Mouse (Mus musculus) adipocyte (in vitro differentiated cells): ENCODE results near the gene Usp28.
"Not testable (repeated sequence)": the region's sequence is repeated elsewhere in the genome, so short reads cannot be mapped to it uniquely, and the experiment has no call there.

Experiments
- DNase-seq: peaks from one replicate; pipeline ENCODE4 v3.0.0-alpha.2; 2016; ENCODE audit warnings: low spot score

The Usp28 gene

DNA sequence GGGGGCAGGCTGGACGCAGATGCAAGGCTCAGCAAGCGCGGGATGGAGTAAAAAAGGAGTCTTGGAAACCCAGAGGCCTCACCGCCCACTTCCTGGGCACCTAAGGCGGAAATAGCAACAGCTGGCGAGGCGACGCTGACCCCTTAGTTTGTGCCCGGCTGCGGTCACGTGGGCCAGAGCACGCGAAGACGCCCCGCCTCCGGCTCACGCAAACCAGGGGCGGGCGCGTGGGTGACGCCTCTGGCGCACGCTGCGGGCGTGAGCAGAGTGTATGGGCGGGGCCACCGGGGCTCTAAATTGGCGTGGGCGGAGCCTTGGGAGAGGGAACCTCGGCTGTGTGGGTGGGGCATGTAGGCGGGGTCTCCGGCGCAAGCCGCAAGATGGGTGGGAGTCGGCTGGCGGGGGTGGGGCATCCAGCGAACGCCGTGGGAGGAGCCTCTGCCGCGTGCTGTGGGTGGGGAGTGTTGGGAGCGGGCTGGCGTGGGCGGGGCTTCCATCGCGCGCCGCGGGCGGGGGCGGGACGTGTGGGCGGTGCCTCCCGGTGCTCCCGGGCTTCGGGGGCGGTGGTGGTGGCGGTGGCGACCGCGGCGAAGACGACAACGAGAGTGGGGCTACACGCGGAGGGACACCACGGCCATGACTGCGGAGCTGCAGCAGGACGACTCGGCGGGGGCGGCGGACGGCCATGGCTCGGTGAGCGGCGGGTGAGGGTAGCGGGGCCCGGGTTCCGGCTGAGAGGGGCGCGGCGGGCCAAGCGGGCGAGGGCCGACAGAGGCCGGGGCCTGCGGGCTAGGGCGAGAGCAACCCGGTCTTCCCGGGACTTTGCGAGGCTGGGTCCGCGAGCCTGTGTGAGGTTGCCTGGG lies at the start of gene Usp28:
TSS of gene Usp28 (plus strand) at position 531 of the 863 bp plus-strand sequence.
- peak; percentile 99 for DNase-seq

GRCm38 (mm10) chr9:48942349-48942748 lies 42.8 kb upstream of the Usp28 start:
- no peak for DNase-seq

- no peak for DNase-seq
Measured at GRCm38 (mm10) chr9:48947565-48947964, 37.6 kb upstream of the Usp28 start.

DNA sequence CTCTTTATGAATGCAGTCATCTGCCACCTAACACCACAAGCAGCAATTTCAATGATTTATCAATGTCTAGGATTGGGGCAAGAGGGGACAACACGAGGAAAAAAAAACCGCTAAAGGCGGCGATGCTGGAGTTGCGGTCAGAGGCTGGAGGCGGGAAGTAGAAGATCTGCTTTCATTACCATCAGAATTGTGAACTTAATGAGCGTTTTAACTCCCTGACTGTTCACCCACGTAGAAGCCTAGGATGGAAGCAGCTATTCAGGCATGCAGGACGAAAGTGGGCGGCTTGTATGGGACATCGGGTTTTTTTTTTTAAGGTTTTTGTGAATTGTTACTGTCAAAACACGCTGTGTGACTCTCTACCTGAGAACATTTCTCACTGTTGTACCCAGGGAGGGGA lies 23.9 kb upstream of the Usp28 start:
- no peak for DNase-seq

GRCm38 (mm10) chr9:48962131-48962530 lies 23.0 kb upstream of the Usp28 start:
- no peak for DNase-seq

GRCm38 (mm10) chr9:48964587-48965040 lies 20.6 kb upstream of the Usp28 start, which contains the start of gene Htr3b:
Gene Htr3b (minus strand): TSS chr9:48964990.
- DNase-seq, result no peak

- DNase-seq, result peak; percentile 72
Measured at GRCm38 (mm10) chr9:48972494-48972893, 12.7 kb upstream of the Usp28 start.

- no peak for DNase-seq
Measured at GRCm38 (mm10) chr9:48976661-48977355, 8.4 kb upstream of the Usp28 start.

GRCm38 (mm10) chr9:48980371-48980770 lies 4.8 kb upstream of the Usp28 start:
- no peak for DNase-seq

DNA sequence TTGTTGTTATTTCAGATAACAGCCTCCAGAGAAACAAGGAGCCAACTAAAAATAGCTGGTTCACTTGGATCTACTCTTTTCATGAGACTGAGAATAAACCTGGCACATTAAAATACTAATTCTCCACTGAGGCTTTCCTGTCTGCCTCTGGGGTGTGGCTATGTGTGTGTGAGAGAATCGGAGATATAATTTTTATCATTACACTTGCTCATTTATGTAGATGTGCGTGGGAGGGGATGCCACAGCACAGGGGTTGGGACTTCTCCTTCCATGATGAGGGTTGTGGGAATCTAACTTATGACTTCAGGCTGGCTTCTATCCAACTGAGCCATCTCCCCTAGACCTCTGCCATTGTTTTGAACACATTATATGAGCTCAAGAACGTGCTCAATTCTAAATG lies 4.4 kb upstream of the Usp28 start:
- DNase-seq, result no peak

DNA sequence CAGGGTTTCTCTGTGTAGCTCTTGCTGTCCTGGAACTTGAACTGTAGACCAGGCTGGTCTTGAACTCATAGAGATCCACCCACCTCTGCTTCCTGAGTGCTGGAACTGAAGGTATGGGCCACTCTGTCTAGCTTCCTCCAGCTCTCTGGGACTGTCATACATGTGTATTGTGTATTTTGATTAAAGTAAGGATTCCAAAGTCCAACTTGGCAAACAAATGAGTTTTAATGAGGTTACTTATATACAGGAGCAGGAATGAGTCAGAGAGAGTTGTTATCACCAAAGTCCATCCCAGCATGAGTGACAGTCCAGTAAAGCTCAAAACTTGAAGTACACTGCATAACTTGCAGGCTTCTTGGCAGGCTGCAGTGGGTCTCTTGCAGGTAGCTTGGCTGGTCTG lies 3.3 kb upstream of the Usp28 start:
- DNase-seq, result no peak

GRCm38 (mm10) chr9:48983801-48984200 lies 1.4 kb upstream of the Usp28 start:
- DNase-seq, result not testable (repeated sequence)

GRCm38 (mm10) chr9:48984320-48984844 lies 793 bp upstream of the Usp28 start:
- peak; percentile 72 for DNase-seq

DNA sequence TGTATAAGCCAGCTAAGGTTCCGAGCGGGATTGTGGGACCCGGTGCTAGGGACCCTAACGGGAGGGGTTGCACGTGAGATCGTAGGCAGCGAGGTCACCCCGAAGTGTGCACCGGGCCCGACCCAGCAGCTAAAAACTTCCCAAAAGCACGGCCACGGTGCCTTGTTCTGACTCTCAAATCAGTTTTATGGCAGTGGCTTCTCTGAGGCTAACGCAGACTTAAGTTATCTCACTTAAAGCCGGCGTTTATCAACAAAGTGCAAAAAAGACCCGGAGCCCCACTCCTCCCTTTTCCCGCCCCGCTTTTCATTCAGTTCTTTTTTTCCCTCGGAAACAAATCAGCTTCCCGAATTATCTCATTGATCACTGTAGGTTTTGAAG lies 523 bp downstream of the Usp28 start:
- peak; percentile 28 for DNase-seq

GRCm38 (mm10) chr9:48986616-48987141 lies 1.5 kb downstream of the Usp28 start:
- DNase-seq, result no peak

- DNase-seq, result no peak
Measured at GRCm38 (mm10) chr9:48987201-48988101, 2.3 kb downstream of the Usp28 start.

DNA sequence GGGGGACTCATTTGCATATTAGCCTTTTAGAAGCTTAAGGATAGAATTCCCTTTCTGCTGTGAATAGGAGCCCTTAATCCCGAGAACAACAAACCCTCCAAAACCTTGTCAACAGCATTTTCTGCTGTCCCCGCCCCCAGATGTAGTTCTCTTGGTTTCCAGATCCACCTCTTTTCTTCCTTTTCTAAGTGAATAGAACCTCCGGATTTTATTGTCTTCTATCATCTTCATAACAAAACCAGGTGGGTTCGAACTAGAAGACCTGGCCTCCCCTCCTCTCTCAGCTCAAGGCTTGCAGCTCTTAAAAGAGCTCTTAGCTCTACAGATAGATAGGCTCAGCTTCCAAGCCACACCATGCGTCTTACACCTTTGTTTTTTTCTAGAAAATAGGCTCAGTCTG lies 6.5 kb downstream of the Usp28 start:
- no peak for DNase-seq

GRCm38 (mm10) chr9:48994779-48995178 lies 9.6 kb downstream of the Usp28 start:
- DNase-seq, result no peak

- DNase-seq, result no peak
Measured at GRCm38 (mm10) chr9:48995735-48996134, 10.6 kb downstream of the Usp28 start.

GRCm38 (mm10) chr9:48999256-48999655 lies 14.1 kb downstream of the Usp28 start:
- no peak for DNase-seq

- no peak for DNase-seq
Measured at GRCm38 (mm10) chr9:49015824-49016223, 30.6 kb downstream of the Usp28 start.

DNA sequence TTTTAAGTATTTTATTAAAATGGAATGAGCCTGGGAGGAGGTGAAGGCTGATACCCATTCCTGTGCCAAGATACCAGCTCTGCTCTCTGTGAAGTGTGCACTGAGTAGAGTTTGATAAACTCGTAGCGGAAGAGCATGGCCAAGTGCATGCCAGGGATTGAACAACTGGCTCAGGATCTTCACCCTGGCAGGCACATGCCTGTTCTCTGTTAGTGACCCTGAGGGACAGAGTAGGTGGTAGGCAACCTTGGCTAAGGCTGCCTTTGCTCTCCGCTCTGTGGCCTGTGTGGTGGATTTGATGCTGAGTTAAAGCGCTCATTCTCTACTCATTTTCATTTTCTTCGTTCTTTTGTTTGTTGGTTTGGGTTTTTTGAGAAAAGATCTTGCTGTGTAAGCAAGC lies 36.1 kb downstream of the Usp28 start:
- no peak for DNase-seq
